Mouse (Mus musculus): Measurements from ENCODE around the gene Rgs12.

Rgs12 gene

DNA sequence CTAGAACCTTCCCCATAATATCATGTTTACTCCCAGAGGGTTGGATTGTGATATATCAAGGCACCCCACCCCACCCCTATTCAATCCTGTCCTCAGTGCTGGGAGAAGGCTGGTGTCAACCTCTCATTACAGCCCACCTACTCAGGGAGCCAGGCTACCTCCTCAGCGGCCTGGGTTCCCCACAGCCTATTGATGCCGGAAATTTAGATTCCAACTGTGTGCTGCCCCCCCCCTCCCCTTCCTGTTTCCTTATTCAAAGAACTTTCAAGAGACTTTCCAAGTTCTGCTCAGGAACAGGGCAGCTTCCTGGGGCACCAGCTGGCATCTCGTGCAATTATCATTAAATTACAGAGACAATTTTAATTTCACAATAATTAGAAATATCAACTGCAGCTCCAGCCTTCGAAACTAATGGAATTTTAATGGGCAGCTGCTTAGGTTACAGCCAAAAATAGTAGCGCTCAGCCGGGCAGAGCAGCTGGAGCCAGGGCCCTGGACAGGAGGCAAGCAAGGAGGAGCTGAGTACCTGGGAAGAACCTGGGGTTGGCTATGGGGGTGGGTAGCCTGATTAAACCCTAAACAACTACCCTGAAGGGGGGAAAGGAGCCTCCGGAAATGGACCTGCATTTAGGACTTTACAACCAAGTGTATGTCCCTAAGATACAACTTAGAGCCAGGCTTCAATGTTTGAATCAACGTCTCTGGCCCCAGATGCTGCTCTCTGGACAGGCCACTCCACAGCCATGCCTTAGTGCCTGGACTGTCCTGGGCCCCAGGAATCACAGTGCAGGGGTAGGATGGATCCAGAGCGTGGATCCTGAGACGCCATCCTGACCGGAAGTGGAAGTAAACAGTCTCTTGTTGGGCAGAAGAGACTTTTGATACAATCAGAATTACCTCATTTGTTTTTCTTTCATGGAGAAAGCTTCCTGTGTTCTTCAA is 17.5 kb upstream of the Rgs12 start:
- DNase-seq, result no peak

DNA sequence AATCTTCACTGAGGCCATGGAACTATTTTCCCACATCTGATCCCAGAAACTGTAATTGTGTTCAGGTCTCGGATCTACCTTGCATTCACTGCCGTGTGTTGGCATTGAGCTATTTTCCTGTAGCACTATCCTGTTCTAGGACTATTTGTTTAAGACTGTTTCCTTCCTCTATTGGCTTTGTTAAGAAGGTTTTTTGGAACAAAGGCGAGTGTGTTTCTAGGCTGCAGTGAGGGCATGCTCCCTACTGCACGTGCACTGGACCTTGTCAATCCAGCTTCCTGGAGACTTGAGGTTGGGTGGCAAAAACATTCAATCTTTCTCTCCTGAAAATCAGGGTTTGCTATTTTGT is 16.8 kb upstream of the Rgs12 start:
- DNase-seq, result no peak

DNA sequence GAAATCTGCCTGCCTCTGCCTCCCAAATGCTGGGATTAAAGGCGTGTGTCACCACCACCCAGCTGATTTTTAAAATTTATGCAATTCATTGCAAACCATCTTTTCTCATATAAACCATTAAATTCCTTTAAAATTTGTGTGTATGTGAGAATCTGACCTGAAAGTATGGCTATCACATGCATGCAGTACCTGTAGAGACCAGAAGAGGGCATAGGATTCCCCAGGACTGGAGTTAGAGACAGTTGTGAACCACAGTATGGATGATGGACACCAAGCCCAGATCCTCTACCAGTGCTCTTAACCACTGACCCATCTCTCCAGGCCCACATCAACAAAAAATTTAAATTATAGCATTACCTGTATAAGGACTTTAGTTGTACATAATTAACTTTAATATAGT is 15.8 kb upstream of the Rgs12 start:
- no peak for DNase-seq

GRCm38 (mm10) chr5:34941710-34942470 is 7.4 kb upstream of the Rgs12 start:
- DNase-seq, result no peak

DNA sequence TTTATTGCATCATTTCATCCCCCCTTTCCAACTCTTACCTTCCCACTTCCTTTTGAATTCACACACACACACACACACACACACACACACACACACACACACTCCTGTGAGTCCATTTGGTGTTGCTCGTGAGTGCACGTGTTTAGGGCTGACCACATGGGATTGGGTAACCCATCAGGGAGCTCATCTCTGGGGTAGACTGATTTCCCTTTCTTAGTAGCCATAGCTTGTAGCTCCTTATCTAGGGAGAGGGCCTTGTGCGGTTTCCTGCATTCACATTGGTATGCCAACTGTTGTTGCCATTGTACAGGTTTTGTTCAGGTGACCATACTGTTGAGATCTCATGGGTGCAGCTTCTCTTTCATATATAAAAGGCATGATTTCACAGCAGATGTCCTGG is 5.8 kb upstream of the Rgs12 start:
- no peak for DNase-seq

DNA sequence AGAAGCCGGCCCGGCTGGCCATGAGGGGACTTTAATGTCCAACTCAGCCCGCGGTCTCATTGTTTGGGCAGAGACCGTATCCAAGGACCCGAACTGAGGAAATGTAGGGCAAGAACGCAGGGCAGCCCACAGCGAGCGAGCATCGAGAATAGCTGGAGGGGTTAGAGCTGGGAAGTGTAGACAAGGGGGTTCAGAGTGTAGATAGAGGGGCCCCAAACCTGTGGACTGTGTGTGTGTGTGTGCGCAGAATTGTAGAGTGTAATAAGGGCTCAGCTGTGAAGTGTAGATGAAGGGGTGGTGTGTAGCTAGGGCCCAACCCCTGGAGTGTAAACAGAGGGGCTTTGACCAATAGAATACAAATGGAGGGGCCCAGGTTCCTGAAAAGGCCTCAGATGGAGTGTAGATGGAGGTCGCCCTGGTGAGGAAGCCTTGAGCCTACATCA is 545 bp downstream of the Rgs12 start:
- DNase-seq, result no peak

DNA sequence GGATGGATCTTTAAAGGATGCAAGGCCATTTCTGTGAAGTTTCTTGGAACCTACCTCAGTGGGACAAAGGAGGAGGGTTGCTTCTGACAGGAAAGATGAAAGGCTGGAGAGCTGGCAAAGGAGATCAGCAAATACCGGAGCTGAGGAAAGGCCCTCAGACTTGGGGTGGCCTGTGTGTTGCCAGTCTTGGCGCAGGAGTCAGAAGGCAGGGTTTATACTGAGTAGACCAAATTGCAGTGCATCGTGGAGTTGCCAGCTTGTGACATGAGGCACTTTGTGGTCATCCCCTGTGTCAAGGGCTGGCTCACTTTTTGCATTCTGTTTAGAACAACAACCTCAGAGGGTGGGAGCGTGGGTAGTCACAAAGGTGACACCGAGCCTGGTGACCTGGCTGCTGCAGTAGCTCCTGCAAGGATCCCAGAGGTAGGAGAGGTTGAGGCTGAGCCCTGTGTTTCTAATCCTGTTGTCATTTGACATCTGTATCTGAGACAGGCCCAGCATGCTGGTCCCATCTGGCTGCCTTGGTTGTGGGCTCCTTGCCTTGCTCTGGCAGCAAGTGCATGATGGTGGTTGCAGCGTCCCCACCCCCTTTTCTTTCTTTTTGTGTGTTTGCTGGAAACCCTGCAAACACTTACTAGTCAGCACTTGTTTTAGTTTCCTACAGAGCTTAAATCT is 1.4 kb downstream of the Rgs12 start:
- DNase-seq, result no peak

- DNase-seq, result no peak
These were observed 2.1 kb downstream of the Rgs12 start for GRCm38 (mm10) chr5:34951161-34951834.

DNA sequence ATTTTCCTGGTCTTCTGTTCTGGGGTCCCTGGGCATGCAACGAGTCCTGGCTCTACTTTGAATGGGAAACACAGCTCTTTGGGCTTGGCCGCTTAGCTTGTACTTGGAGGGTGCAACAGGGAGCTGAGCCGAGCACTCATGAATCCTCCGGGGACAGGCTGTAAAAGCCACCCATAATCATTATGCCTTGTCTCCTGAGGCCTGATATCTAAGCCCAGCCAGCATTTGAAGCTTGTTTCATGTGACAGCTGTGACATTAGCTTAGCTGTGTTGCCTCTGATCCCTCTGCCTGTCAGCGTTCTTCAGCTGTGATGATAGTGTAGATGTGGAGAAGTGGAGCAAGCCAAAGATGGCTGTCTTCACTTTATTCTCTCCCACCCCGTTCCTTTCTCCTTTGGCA is 5.3 kb downstream of the Rgs12 start:
- DNase-seq, result no peak

DNA sequence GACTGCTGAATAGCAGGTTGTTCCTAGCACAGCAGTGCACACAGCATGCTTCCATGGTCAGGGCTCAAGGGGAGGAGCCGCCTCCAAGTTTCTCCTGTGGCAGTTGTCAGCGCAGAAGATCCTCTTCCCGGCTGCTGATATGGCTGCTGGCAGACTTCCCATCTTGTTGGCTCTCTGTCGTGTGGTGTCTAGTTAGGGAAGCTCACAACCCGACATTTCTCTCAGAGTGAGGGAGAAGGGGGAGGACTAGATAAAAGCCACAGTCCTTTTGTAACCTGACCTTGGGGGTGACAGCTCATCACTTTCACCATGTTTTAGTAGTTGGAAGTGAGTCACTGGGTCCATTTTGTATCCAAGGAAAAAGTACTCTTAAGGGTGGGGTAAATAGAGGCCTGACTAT is 6.4 kb downstream of the Rgs12 start:
- DNase-seq, result no peak

GRCm38 (mm10) chr5:34956151-34956550 is 6.9 kb downstream of the Rgs12 start:
- no peak for DNase-seq

DNA sequence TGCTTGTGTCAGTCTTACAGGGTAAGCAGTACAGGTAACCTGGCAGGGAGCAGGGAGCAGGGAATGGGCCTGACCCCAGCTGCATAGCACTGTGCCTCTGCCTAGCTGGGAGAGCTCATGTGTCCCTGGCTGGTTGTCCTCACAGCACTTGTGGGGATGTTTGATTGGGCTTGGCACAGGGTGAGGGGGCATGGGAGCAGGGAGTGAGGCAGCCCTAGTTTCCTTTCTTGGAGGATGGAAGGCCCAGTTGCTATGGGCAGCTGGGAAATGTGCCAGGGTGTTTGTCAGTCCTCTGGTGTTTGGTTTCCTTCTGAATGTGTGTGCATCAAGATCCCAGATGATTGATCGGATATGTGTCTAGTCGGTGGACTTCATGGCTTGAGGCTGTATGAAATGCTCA is 7.8 kb downstream of the Rgs12 start:
- DNase-seq, result no peak

GRCm38 (mm10) chr5:34960021-34960420 is 10.8 kb downstream of the Rgs12 start:
- no peak for DNase-seq

GRCm38 (mm10) chr5:34965531-34965930 is 16.3 kb downstream of the Rgs12 start:
- no peak for DNase-seq

- no peak for DNase-seq
These were observed 19.1 kb downstream of the Rgs12 start for GRCm38 (mm10) chr5:34968386-34968785.

DNA sequence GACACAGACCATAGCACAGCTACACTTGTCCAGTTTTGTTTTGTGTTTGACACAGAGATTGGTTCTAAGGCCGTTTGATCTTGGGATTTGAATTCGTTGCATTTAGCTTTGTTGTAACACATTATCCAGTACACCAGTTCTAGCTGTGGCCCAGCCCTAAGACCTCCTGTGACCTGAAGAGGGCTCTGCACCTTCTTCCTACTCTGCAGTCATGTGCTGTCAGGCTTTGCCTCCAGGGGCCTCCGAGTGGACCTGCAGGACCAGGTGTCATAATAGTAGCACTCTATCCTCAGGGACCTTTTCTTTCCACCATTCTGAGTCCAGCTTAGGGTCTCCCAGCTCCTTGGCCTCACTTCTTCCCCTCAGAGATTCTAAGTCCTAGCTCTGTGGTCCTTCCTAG is 23.2 kb downstream of the Rgs12 start:
- DNase-seq, result no peak

DNA sequence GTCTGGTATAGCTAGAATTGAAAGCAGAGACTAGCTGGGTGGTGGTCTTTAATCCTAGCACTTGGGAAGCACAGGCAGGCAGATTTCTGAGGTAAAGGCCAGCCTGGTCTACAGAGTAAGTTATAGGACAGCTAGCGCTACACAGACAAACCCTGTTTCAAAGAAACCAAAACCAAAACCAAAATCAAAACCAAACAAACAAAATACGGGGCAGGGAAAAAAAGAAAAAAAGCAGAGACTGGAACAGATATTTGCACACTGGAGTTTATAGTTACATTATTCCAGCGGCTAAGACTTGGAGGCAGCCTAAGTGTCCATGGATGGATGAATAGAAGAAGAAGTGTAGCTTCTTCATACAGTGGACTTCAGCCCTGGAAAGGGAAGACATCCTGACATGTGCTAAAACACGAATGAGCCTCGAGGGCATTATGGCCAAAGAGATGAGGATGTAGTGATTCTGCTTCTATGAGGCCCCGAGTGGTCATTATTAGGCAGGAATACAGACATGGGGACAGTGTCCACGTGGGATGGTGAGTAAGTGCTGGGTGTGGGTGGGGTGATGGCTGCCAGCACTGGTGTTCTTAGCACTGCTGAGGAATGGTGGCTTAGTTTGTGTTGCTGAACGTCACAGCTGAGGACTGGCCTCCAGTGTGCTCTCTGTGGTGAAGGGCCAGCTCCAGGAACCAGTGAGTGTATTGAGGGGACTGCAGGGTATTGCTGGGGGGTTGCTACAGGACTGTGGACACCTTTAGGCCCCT is 24.5 kb downstream of the Rgs12 start:
- no peak for DNase-seq

- no peak for DNase-seq
These were observed 25.7 kb downstream of the Rgs12 start for GRCm38 (mm10) chr5:34974773-34975443.

- DNase-seq, result no peak
These were observed 27.5 kb downstream of the Rgs12 start for GRCm38 (mm10) chr5:34976540-34977292.

DNA sequence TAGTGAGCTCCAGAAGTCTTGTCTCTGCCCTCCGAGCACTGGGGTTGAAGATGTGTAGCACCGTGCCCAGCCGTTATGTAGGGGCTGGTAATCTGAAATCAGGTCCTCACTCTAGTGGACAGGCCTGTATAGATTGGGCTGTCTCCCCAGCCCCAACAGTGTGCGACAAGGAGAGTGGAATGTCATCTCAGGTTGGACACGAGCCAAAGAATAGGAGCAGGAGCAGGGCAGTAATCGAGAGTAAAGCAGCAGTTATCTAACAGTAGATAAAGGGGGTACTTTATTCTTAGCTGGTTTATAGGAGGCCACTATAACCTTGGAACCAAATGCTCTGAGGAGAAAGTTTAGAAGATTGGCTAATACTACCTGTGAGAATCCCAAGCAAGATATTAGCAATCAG is 30.9 kb downstream of the Rgs12 start:
- no peak for DNase-seq

GRCm38 (mm10) chr5:34981734-34982133 is 32.5 kb downstream of the Rgs12 start:
- no peak for DNase-seq

Data from cerebellum, adult 11 months (tissue).